Comparison of ENCODE assay signal across 15 mouse cellular contexts in the genomic region with DNA sequence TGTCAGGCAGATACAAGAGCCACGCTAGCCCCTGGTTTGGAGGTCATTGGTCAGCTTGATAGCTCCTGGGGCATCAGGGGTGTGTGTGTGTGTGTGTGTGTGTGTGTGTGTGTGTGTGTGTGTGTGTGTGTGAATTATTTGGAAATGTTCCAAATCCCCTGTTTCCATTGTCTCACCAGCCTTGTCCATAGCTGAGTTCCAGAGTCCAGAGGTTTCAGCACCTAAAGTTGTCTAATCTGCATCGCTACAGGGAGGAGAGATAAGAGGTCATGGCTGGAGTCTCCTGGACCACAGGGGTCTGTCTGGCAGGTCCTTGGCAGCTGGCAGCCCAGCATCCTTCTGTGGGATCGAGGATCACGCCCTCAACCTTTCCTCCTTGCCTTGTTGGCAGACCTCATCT.
"Had no signal": no experiment of that assay in that cellular context is flagged by ENCODE, and none has a peak within 500 bp of the region (broad histone marks: within the 10 kb centered on the region; RNA-seq: fewer than 3 reads in every experiment).

No protein-coding gene starts in this region.

- H3K9me3 ChIP-seq: liver, embryonic 13.5 days had no signal

- H3K27ac ChIP-seq: hindbrain, embryonic 14.5 days; hindbrain, postnatal 0 days; left cerebral cortex, adult 2 months; liver, embryonic 13.5 days; stomach, postnatal 0 days had no signal

- H3K4me3 ChIP-seq: left cerebral cortex, adult 2 months; liver, embryonic 13.5 days had no signal

- H3K36me3 ChIP-seq: liver, embryonic 13.5 days had no signal

- H3K4me2 ChIP-seq: hindbrain, embryonic 14.5 days; liver, embryonic 13.5 days; midbrain, embryonic 11.5 days had no signal

- H3K9ac ChIP-seq: hindbrain, embryonic 14.5 days; liver, embryonic 13.5 days had no signal

- ATAC-seq: hindbrain, postnatal 0 days; inflammation-experienced regulatory T-cells, adult 6 months had no signal

- DNase-seq: kidney, adult 9 months; kidney, postnatal 14 days; layer of hippocampus, postnatal 36 days; liver, embryonic 13.5 days; lung, postnatal 14 days; midbrain, embryonic 14.5 days; thymus, adult 2 months; thymus, postnatal 14 days; thymus, postnatal 4 days had no signal

- H3K27me3 ChIP-seq: liver, embryonic 13.5 days had no signal
